Mouse (Mus musculus) kidney, embryonic 16.5 days (tissue): Measurements from ENCODE around the gene Prkag2. TPM values are rescaled to one million over a fixed set of nuclear protein-coding genes. Genes with fewer than 3 reads are reported as not detected.

Experiments used
- ATAC-seq: fragments of 200-750 bp; cut with Nextera tagmentation; 2 replicates; pipeline ENCODE4 v1.8.0; 2017; ENCODE audit warnings: moderate TSS enrichment; ENCODE audit not compliant: low FRiP score, low TSS enrichment
- H3K27ac ChIP-seq: fragments of 300-500 bp; sonication (generic); 2 replicates; pipeline ENCODE4 v1.5.1; 2014; ENCODE audit warnings: low read length
- H3K27me3 ChIP-seq: fragments of 300-500 bp; sonication (generic); 2 replicates; pipeline ENCODE4 v1.6.1; 2014; ENCODE audit warnings: low read length, control low read depth, mixed read lengths; ENCODE audit not compliant: insufficient read depth
- H3K36me3 ChIP-seq: fragments of 300-500 bp; sonication (generic); 2 replicates; pipeline ENCODE4 v1.6.1; 2014; ENCODE audit warnings: low read length, control low read depth, mixed read lengths; ENCODE audit not compliant: insufficient read depth
- H3K4me1 ChIP-seq: fragments of 300-500 bp; sonication (generic); 2 replicates; pipeline ENCODE4 v1.6.1; 2014; ENCODE audit warnings: low read length, control low read depth, mixed read lengths; ENCODE audit not compliant: insufficient read depth
- H3K4me2 ChIP-seq: fragments of 300-500 bp; sonication (generic); replicated peaks from 2 replicates; pipeline ENCODE4 v1.6.1; 2014; ENCODE audit warnings: low read depth, low read length
- H3K4me3 ChIP-seq: fragments of 300-500 bp; sonication (generic); 2 replicates; pipeline ENCODE4 v1.5.1; 2014; ENCODE audit warnings: mild to moderate bottlenecking, low read length
- H3K9ac ChIP-seq: fragments of 300-500 bp; sonication (generic); replicated peaks from 2 replicates; pipeline ENCODE4 v1.6.1; 2014; ENCODE audit warnings: low read length
- H3K9me3 ChIP-seq: fragments of 300-500 bp; sonication (generic); 2 replicates; pipeline ENCODE4 v1.6.1; 2016; ENCODE audit warnings: low read length, control low read depth
- WGBS: fragments of 180-500 bp; shearing (Covaris S2); extraction: QIAGEN DNeasy Blood & Tissue Kit; methylation state at CpG from one replicate; pipeline ENCODE4 v1.1.7; 2014; 5-methylcytosine and 5-hydroxymethylcytosine counted together
- polyA plus RNA-seq: library from polyadenylated mRNA; unstranded; fragments of >200 nt; fragmentation: Nextera tagmentation; extraction: Ambion mirVana; gene quantifications from 2 replicates; pipeline ENCODE4 v1.2.1, GENCODE M21; 2015

The Prkag2 gene
- polyA plus RNA-seq, 1 experiment from 2014 or later: 43.4 TPM

GRCm38 (mm10) chr5:25058417-25058816 is 42.0 kb downstream of the Prkag2 start:
- Histone ChIP-seq H3K9me3 (no peaks in the 10 kb centered on the region), H3K4me1 (peaks cover 36% of the 10 kb centered on the region), H3K36me3 (no peaks in the 10 kb centered on the region), H3K4me3 (no peak overlapping the region), H3K4me2 (no peak overlapping the region), H3K9ac (no peak overlapping the region; the same call in 1 of the 2 replicates), H3K27me3 (no peaks in the 10 kb centered on the region), H3K27ac (no peak overlapping the region)
- no peak for ATAC-seq
- WGBS: 49% methylated on average over 7 of the region's 7 CpGs

- ATAC-seq: peak; percentile 17; the same call in 1 of the 2 replicates
- 34% methylated on average over 4 of the region's 4 CpGs for WGBS
- Histone ChIP-seq H3K4me1 (peaks cover 33% of the 10 kb centered on the region), H3K36me3 (no peaks in the 10 kb centered on the region), H3K4me3 (no peak overlapping the region), H3K27ac (no peak overlapping the region), H3K9me3 (no peaks in the 10 kb centered on the region), H3K27me3 (no peaks in the 10 kb centered on the region), H3K9ac (0 out of 2 replicates have a peak overlapping the region, but pooled peaks have one; percentile 15), H3K4me2 (no peak overlapping the region)
These were observed 45.2 kb downstream of the Prkag2 start for GRCm38 (mm10) chr5:25055288-25055687.

GRCm38 (mm10) chr5:25053971-25054658 is 46.3 kb downstream of the Prkag2 start:
- Histone ChIP-seq H3K4me1 (peaks cover 28% of the 10 kb centered on the region), H3K4me3 (no peak overlapping the region), H3K9me3 (no peaks in the 10 kb centered on the region), H3K27ac (no peak overlapping the region), H3K4me2 (no peak overlapping the region), H3K36me3 (no peaks in the 10 kb centered on the region), H3K9ac (no peak overlapping the region), H3K27me3 (no peaks in the 10 kb centered on the region)
- 74% methylated on average over 7 of the region's 7 CpGs for WGBS
- no peak for ATAC-seq

- 69% methylated on average over 8 of the region's 8 CpGs for WGBS
- Histone ChIP-seq H3K4me1 (peaks cover 16% of the 10 kb centered on the region), H3K4me3 (no peak overlapping the region), H3K27ac (no peak overlapping the region), H3K4me2 (no peak overlapping the region), H3K9me3 (no peaks in the 10 kb centered on the region), H3K36me3 (no peaks in the 10 kb centered on the region), H3K27me3 (no peaks in the 10 kb centered on the region), H3K9ac (no peak overlapping the region)
- ATAC-seq: no peak
These were observed 49.6 kb downstream of the Prkag2 start for GRCm38 (mm10) chr5:25050827-25051226.

GRCm38 (mm10) chr5:25047670-25048069 is 52.8 kb downstream of the Prkag2 start:
- H3K27ac ChIP-seq: no peak overlapping the region
- no peaks in the 10 kb centered on the region for H3K27me3 ChIP-seq
- no peak overlapping the region for H3K4me2 ChIP-seq
- 89% methylated on average over 1 of the region's 1 CpGs for WGBS
- H3K9ac ChIP-seq: no peak overlapping the region
- H3K36me3 ChIP-seq: no peaks in the 10 kb centered on the region
- ATAC-seq: no peak
- no peak overlapping the region for H3K4me3 ChIP-seq
- H3K4me1 ChIP-seq: no peaks in the 10 kb centered on the region
- H3K9me3 ChIP-seq: no peaks in the 10 kb centered on the region

- H3K9ac ChIP-seq: no peak overlapping the region
- H3K27ac ChIP-seq: no peak overlapping the region
- ATAC-seq: no peak
- no peaks in the 10 kb centered on the region for H3K4me1 ChIP-seq
- H3K4me2 ChIP-seq: no peak overlapping the region
- H3K4me3 ChIP-seq: no peak overlapping the region
- no peaks in the 10 kb centered on the region for H3K36me3 ChIP-seq
- WGBS: 78% methylated on average over 3 of the region's 3 CpGs
- H3K27me3 ChIP-seq: no peaks in the 10 kb centered on the region
- H3K9me3 ChIP-seq: no peaks in the 10 kb centered on the region
These were observed 53.7 kb downstream of the Prkag2 start for GRCm38 (mm10) chr5:25046762-25047161.

- H3K9ac ChIP-seq: no peak overlapping the region
- H3K27me3 ChIP-seq: no peaks in the 10 kb centered on the region
- H3K4me1 ChIP-seq: no peaks in the 10 kb centered on the region
- H3K9me3 ChIP-seq: no peaks in the 10 kb centered on the region
- ATAC-seq: no peak
- no peaks in the 10 kb centered on the region for H3K36me3 ChIP-seq
- H3K4me2 ChIP-seq: no peak overlapping the region
- no peak overlapping the region for H3K27ac ChIP-seq
- H3K4me3 ChIP-seq: no peak overlapping the region
- 91% methylated on average over 2 of the region's 2 CpGs for WGBS
These were observed 56.4 kb downstream of the Prkag2 start for GRCm38 (mm10) chr5:25044007-25044406.

GRCm38 (mm10) chr5:25041947-25042346 is 58.5 kb downstream of the Prkag2 start:
- Histone ChIP-seq H3K27me3 (no peaks in the 10 kb centered on the region), H3K4me3 (no peak overlapping the region), H3K4me2 (no peak overlapping the region), H3K27ac (no peak overlapping the region), H3K4me1 (no peaks in the 10 kb centered on the region), H3K36me3 (no peaks in the 10 kb centered on the region), H3K9ac (no peak overlapping the region), H3K9me3 (no peaks in the 10 kb centered on the region)
- 91% methylated on average over 1 of the region's 1 CpGs for WGBS
- no peak for ATAC-seq

- ATAC-seq: no peak
- H3K4me2 ChIP-seq: no peak overlapping the region
- 48% methylated on average over 5 of the region's 5 CpGs for WGBS
- no peak overlapping the region for H3K27ac ChIP-seq
- H3K27me3 ChIP-seq: no peaks in the 10 kb centered on the region
- no peak overlapping the region for H3K4me3 ChIP-seq
- no peaks in the 10 kb centered on the region for H3K36me3 ChIP-seq
- no peak overlapping the region for H3K9ac ChIP-seq
- H3K4me1 ChIP-seq: no peaks in the 10 kb centered on the region
- no peaks in the 10 kb centered on the region for H3K9me3 ChIP-seq
These were observed 59.1 kb downstream of the Prkag2 start for GRCm38 (mm10) chr5:25041307-25041706.

GRCm38 (mm10) chr5:25040903-25041302 is 59.5 kb downstream of the Prkag2 start:
- no peak overlapping the region for H3K4me3 ChIP-seq
- H3K4me1 ChIP-seq: no peaks in the 10 kb centered on the region
- no peak for ATAC-seq
- H3K9me3 ChIP-seq: no peaks in the 10 kb centered on the region
- WGBS: 76% methylated on average over 7 of the region's 7 CpGs
- H3K9ac ChIP-seq: no peak overlapping the region
- no peaks in the 10 kb centered on the region for H3K36me3 ChIP-seq
- no peaks in the 10 kb centered on the region for H3K27me3 ChIP-seq
- H3K4me2 ChIP-seq: no peak overlapping the region
- no peak overlapping the region for H3K27ac ChIP-seq
